Mouse (Mus musculus) gastrocnemius, postnatal 36 days (tissue): ENCODE results near the gene Vdac2. TPM values are rescaled to one million over a fixed set of nuclear protein-coding genes. Genes with fewer than 3 reads are reported as not detected.

Source experiments
- DNase-seq, 2 experiments: peaks; one replicate each; pipeline ENCODE4 v3.0.0; 2022
- intact Hi-C: fragments of 180-260 bp; cut with DNase I; formaldehyde crosslinking; loops from one replicate; pipeline ENCODE4 v1.15.1; 2025
- total RNA-seq, 2 experiments: library from RNA; stranded (reverse); gene quantifications; 2 replicates each; pipeline ENCODE4 v1.2.3; 2021

Vdac2 gene
- total RNA-seq, 2 experiments from 2014 or later: 278 to 305 TPM

- DNase-seq: no peak
- intact Hi-C loops: loop anchor here (5.0 to 10.0 kb wide), 2 partner anchors 165 to 717 kb away; no protein-coding TSS in a partner anchor
Measured at GRCm38 (mm10) chr14:21849524-21850418, 24.7 kb downstream of the Vdac2 start.

GRCm38 (mm10) chr14:21850419-21851127 is 25.5 kb downstream of the Vdac2 start:
- intact Hi-C loops: loop anchor here (5.0 kb wide), 1 partner anchor 718 kb away; no protein-coding TSS in a partner anchor
- DNase-seq: no peak

DNA sequence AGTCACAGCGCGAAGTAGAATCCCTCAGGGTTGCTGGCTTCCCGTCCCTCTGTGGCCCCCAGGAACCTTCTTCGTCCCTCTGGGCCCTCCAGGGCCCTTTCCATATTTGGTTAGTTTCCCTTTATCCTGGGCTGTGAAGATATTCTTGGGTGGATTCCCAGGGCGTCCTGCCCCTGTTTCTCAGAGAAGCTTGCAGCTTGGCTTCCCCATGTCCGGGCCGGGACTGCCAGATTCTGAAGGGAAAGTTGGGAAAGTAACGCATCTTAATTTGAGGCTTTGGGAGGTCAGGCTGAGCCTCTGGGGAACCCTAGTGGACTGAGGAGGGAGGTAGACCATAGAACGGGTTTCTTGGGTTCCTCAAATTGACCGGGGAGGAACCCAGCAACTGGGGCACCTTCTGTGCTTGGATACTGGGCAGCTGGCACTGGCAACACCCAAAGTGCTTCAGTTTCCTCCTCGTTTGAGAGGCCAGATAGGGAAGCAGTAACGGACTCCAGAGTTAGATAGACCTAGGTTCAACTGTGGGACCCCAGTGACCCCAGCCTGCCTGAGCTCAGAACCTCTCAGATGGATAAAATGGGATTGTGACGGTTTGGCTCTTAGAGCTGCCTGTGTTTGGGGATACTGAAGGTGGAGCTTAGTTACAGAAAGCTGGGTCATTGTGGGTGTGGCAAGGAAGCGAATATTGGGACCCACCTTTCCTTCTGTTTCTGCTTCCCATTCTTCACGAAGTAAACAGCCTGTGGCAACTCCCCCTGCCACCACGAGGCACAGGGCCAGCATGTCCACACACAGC is 27.2 kb downstream of the Vdac2 start:
- peak; percentile 44 to 49 for DNase-seq
- intact Hi-C loops: loop anchor here (5.0 kb wide), 1 partner anchor 720 kb away; no protein-coding TSS in a partner anchor

DNA sequence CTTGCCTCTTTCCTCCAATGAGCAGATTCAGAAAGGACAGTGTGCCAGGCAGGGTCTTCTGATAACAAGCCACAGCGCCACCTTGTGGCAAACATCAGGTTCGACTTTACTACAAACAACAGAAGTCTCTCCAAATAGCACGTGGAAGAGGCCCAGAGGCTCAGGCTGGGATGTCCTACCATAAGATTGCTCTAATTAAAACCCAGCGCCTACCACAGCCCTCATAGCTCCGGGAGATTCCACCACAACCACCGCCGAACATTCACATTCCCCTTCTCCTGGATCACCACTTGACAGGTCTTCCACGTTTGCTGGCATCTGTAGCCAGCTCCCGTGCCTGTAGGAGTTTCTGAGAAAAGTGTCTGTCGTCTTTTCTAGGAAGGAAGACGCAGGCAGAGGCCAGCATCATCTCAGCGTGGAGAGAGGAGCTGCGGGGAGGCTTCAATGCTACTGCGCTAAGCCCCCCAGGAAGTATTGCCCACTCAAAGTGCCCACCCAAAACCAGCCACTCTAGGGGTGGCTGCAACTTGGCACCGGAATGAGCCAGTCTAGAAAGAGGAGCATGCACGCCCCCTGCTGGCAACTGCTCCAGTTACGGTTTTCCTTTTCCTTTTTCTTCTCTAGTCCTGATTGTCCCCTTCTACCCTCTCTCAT is 28.5 kb downstream of the Vdac2 start:
- intact Hi-C loops: loop anchor here (5.0 kb wide), 1 partner anchor 721 kb away; no protein-coding TSS in a partner anchor
- peak; percentile 50 to 58 for DNase-seq

GRCm38 (mm10) chr14:21854271-21854670 is 29.2 kb downstream of the Vdac2 start:
- intact Hi-C loops: loop anchor here (5.0 kb wide), 1 partner anchor 722 kb away; no protein-coding TSS in a partner anchor
- DNase-seq: no peak

DNA sequence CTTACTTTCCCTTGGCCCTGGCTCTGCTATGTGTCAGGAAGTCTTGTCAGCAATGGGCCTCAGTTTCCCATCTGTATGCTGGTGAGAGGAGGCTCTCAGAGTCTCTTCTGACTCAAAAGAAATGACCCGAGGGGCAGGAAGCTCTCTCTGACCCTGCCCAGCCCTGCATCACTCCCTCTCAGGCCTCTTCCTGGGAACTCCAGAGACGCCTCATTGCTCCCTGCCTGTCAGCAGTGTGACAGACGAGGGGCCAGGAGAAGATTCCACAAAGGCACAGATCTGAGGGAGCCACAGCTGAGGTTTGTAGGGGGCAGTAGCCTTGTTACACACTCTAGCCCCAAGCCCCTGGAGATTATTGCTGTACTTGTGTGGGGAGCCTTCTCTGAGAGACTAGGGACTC is 30.9 kb downstream of the Vdac2 start:
- intact Hi-C loops: no loop called here
- DNase-seq: no peak

DNA sequence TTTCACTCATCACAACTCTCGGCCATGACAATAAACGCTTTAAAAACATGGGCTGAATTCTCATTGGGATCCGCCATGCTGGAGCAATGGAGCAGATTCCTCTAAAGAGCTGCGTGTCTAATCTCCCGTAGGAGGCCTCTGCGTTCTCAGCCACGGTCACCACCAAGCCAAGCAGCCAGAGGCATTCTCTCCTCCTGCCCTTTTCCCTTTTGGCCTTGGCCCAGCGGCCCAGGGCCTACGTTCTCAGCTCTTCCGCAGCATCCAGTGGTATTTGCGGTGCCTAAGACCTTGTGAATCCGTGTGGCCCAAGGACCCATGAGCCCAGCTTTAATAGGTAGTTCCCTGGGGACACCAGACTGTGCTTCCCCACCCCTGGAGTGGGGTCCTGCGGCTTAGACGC is 31.8 kb downstream of the Vdac2 start:
- intact Hi-C loops: no loop called here
- DNase-seq: no peak

GRCm38 (mm10) chr14:21866291-21866690 is 41.3 kb downstream of the Vdac2 start:
- intact Hi-C loops: no loop called here
- DNase-seq: no peak

DNA sequence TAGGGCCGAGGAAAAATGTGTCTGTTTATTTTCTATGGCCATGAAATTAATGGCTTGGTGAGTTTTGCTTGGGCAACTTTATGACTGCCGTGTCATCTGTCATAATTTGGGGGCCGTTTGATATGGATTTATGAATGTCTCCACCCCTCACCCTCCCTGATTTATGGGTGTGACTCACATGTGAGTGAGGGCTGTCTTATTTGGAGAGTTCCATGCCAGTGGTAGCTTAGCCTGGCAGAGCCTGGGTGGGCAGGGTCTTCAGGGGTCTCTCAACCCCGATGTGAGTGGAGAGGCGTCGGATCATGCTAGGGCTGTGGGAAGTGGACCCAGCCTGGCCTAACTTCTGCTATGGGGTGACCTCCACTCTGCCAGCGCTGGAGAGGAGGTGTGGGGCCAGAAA is 41.8 kb downstream of the Vdac2 start:
- intact Hi-C loops: no loop called here
- no peak for DNase-seq

DNA sequence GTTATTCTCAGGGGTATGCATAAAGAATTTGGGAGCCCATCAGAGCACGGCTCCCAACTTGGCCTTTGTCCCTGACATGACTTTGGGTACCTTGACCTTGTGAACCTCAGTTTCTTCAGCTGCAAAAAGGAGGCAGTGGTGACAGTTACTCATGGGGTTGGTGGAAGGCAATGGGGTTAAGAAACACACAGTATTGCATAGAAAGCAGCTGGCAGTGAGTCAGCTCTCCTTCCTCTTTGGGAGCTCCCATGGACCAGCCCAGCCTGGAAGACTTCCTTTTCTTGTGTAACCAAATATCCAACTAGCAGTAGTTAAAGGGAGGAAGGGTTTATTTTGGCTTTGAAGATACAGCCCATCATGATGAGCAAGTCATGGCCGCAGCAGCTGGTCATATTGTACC is 65.4 kb downstream of the Vdac2 start:
- no peak for DNase-seq
- intact Hi-C loops: no loop called here

GRCm38 (mm10) chr14:21891581-21892340 is 66.7 kb downstream of the Vdac2 start:
- no peak for DNase-seq

GRCm38 (mm10) chr14:21892341-21892659 is 67.3 kb downstream of the Vdac2 start:
- intact Hi-C loops: no loop called here
- DNase-seq: no peak

More at GRCm38 (mm10) chr14:21891581-21892340, 66.7 kb downstream of the Vdac2 start:
- intact Hi-C loops: no loop called here

Other genes with a start within 250 kb of the Vdac2 start
- gene Dupd1, start 110.7 kb upstream of the Vdac2 start, total RNA-seq: 10 to 100 TPM; 39.1 to 62.1 TPM
- gene Samd8, start 74.7 kb upstream of the Vdac2 start, total RNA-seq: 10 to 100 TPM; 39.3 to 42.4 TPM
- 100 to 1,000 TPM; 163 to 164 TPM for gene Dusp13, start 74.1 kb upstream of the Vdac2 start, total RNA-seq
- gene Comtd1, start 23.7 kb downstream of the Vdac2 start, total RNA-seq: 10 to 100 TPM in 1 of 2 experiments, 1 to 10 TPM in 1; 6.9 to 10.4 TPM
- 10 to 100 TPM in 1 of 2 experiments, 1 to 10 TPM in 1; 6.5 to 18.3 TPM for gene Zfp503, start 164.4 kb downstream of the Vdac2 start, total RNA-seq
- 1 to 10 TPM; 1.7 to 2.8 TPM for gene Lrmda, start 194.5 kb downstream of the Vdac2 start, total RNA-seq